Mouse (Mus musculus): ENCODE data around the gene Gpr183.

- TF ChIP-seq POLR2A (IDR thresholded peaks at IDR 0.05; ENCODE audit: insufficient read depth, low read depth, low read length) (no peak), CTCF (IDR thresholded peaks at IDR 0.05; ENCODE audit: insufficient read depth, low read depth, low read length) (no peak)
Observed at GRCm38 (mm10) chr14:121959538-121959980, 5.4 kb downstream of the Gpr183 start.
